Mouse (Mus musculus): ENCODE data around the gene Baiap2l2.

Gene Baiap2l2

DNA sequence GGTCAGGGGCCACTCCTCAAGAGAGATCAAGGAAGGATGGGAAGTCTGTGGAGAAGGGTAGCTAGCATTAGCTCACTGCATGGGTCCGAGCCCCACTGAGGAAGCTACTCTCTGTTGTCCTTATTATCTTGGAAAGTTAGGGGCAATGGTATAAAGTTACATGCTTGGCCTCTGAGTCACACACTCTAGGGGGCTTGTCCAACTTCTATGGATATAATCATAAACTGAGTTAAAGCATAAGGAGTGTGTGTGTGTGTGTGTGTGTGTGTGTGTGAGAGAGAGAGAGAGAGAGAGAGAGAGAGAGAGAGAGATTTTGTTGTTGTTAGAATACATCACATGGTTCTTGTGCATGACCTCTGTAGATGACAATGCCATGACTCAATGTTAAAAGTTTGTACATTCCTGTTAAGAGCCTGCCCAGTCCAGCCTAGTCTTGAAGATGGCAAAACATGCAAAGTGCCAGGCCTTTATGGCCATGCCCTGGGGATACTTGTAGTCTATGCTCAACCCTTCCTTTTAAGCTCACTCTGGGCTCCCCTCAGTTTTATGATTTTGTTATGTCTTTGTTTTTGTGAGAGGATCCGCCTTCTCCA, 14.3 kb upstream of the Baiap2l2 start:
- DNase-seq (ENCODE audit: low read depth, low spot score) = no peak

- no peak for DNase-seq (ENCODE audit: low read depth, low spot score)
Observed at GRCm38 (mm10) chr15:79298553-79298952, 13.2 kb upstream of the Baiap2l2 start.

DNA sequence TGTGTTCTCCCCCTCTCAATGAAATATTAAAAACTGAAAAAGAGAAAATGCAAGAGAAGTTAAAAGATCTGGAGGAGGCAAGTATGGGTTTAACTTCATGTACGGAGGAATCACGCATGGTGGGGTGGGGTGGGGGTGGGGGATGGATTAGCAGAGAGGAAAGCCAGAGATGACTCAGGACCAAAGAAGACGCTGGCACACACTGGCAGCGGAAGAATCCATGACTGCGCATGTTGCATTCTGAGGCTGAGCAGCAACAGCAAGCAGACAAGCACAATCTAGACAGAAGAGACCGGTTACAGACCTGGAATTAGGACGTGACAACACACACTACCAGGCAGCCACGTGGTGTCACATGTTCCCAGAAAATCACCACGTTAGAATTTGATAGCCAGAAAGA, 7.4 kb upstream of the Baiap2l2 start:
- DNase-seq (ENCODE audit: low read depth, low spot score) = no peak

GRCm38 (mm10) chr15:79290340-79290739, 5.0 kb upstream of the Baiap2l2 start:
- DNase-seq (ENCODE audit: low read depth, low spot score) = no peak

GRCm38 (mm10) chr15:79289441-79289840, 4.1 kb upstream of the Baiap2l2 start:
- DNase-seq (ENCODE audit: low read depth, low spot score) = no peak

GRCm38 (mm10) chr15:79288387-79288786, 3.0 kb upstream of the Baiap2l2 start:
- DNase-seq (ENCODE audit: low read depth, low spot score) = no peak

GRCm38 (mm10) chr15:79287091-79287490, 1.8 kb upstream of the Baiap2l2 start:
- no peak for DNase-seq (ENCODE audit: low read depth, low spot score)

DNA sequence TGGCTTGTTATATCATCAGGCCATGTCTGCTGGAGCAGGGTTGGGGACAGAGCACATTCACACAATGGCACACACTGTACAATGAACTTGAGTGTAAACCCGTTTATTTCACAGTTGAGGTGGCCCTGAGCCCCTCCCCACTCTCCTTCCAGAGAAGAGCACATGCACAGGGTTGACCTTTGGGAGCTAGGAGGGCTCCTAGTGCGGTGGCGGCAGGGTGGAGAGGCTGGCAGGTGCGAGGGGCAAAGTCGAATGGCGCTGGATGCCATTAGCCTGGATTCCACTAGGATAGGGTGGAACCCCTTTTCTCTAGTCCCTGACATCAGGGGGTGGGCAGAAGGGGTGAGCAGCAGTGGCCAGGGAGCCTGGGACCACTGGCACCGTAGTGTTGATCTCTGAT, 804 bp upstream of the Baiap2l2 start:
- no peak for DNase-seq (ENCODE audit: low read depth, low spot score)

DNA sequence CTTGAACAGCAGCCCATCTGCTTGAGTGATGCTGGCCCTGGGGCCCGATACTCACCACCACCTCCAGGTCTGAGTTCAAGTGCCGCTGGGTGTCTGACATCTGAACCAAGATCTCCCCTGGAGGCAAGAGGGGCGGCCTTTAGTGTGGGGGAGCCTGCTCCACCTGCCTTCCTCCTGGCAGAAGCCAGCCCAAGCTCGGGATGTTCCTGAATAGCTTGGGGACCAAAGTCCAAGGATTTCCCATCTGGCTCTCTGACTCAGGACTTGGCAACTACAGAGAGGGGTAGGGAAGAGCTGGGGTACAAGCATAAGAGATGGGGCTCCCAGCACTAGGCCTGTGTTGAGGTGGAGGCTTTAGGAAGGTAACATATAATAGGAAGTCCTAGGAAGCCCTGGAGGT, 2.0 kb downstream of the Baiap2l2 start:
- DNase-seq (ENCODE audit: low read depth, low spot score) = no peak

GRCm38 (mm10) chr15:79282434-79282833, 2.9 kb downstream of the Baiap2l2 start:
- DNase-seq (ENCODE audit: low read depth, low spot score) = no peak

- DNase-seq (ENCODE audit: low read depth, low spot score) = no peak
Observed at GRCm38 (mm10) chr15:79281389-79281788, 3.9 kb downstream of the Baiap2l2 start.

DNA sequence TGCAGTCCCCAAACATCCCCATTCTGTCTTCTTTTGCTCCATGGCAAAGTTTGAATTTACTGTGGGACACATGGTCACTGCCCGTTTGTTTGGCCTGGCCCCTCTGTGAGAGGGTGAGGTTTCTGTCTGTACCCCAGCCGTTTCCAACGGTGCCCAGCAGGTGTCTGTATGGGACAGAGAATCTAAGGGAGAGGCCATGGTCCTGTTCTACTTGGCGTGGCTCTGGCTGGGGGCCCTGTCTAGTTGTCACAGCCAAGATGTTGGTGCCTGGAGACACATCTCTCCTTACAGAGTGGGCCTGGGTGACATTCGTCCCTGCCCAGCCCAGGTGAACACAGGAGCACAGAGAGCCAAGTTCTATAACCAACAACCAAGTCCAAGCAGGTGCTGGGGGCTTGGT, 4.5 kb downstream of the Baiap2l2 start:
- DNase-seq (ENCODE audit: low read depth, low spot score) = no peak

GRCm38 (mm10) chr15:79280209-79280608, 5.1 kb downstream of the Baiap2l2 start:
- DNase-seq (ENCODE audit: low read depth, low spot score) = no peak

DNA sequence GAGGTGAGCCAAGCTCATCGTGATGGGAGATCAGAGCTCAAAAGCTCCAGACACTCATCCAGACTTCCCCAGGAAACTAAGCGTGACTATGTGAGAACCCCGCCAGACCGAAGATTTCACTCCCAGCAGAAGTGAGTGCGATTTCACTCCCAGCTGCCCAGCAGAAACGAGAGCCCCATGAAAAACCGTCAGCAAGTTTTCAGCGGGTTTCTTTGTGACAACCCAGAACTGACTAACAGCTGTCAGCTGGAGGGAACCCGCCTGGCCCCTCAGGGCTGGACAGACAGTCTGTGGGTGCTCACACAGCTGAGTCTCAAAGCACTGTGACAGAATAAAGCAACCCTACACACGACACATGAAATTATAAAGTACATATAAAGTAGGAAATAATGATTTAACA, 7.6 kb downstream of the Baiap2l2 start:
- no peak for DNase-seq (ENCODE audit: low read depth, low spot score)

DNA sequence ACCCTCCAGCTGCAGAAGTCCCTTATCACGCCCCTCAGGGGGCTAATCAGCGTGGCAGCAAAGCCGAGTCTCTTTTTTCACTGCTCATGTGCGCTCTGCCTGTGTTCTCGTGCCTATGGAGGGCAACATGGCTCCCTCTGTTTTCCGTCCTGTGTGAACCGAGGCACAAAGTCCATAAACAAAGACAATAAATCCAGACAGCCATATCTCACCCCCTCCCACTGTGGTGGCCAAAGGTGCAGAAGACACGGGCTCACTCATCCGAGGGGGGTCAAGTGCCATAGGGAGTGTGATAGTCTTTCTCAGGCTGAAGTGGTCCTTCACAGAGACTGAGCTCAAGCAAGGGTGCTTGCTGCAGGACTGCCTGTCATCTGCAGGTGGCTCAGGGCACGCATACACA, 12.3 kb downstream of the Baiap2l2 start:
- DNase-seq (ENCODE audit: low read depth, low spot score) = no peak

DNA sequence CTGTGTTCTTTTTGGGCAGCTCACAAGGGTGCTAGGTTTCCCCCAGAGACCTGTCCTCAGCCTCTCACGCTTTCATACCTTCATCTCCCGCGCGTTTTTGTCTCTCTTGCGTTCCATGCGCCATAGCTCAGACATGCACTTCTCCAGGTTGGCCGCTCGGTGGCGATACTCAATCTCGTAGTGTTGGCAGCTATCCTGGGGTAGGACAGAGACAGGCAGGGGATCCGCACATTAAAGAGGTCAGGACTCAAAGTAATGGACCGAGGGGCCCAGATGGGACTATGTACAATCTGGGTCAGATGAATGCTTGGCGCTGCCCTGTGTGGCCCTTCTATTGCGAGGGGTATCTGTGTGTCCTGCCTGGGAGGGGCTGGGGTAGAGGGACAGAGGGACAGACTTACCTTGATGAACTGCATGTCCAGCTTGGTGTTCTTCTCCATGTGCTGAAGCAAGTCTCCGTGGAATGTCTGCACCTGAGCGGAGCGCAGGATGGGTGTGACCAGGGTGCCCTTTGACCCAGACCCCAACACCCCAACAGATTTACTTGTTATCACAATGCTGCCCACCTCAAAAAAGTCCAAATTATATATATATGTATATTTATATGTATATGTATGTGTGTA, 14.1 kb downstream of the Baiap2l2 start:
- DNase-seq (ENCODE audit: low read depth, low spot score) = no peak

DNA sequence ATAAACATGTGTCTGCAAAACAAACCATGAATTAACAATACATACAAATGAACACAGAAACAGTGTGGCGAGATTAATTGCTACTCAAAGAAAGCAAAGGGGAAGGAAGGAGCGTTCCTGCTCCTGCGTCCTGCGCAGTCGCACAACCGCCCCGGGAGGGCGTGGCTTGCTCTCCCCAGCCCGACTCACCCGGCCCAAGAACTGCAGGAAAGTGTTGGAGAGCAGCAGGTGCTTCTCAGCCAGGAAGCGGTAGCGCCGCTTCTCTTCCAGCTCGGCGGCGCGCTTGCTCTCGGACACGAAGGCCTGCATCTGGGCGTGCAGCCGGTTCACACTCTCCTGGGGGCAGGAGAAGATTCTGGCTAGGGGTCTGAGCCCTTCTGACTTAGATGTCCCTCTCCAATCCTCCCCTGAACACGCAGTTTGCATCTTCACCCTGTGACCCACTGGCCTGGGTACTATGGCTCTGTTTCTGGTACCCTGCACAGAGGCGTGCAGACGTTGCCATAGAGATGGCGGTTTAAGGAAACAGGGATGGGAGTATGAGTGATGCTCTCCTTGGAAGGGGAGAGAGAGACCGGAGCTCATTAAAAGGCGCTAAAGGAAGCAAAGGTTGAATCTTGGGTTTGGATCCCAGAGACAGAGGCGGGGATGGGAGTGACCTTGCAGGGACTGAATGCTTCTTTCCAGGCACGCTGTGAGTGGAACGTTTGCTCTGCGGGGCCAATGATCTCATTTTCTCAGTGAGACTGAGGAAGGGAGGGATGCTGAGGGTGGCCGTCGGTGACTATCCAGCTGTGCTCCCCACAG, 14.8 kb downstream of the Baiap2l2 start:
- no peak for DNase-seq (ENCODE audit: low read depth, low spot score)

DNA sequence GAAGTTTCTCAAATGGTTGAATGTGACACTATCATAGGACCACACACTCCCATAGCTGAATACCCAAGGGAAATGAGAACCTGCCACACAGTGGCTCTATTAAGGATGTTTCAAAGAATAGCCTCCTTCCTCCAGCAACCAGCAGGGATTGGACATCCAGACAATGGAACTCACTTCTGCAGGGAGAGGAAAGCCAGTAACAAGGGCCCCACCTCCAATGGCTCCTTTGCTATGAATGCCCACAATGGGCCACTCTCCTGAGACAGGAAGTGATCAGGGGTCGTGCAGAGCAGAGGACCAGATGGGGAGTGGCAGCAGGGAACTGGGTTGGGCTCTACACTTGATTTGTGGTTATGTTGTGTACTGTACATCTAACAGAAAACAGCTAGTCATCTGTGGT, 16.8 kb downstream of the Baiap2l2 start:
- DNase-seq (ENCODE audit: low read depth, low spot score) = no peak

GRCm38 (mm10) chr15:79265384-79265783, 20.0 kb downstream of the Baiap2l2 start:
- DNase-seq (ENCODE audit: low read depth, low spot score) = no peak

DNA sequence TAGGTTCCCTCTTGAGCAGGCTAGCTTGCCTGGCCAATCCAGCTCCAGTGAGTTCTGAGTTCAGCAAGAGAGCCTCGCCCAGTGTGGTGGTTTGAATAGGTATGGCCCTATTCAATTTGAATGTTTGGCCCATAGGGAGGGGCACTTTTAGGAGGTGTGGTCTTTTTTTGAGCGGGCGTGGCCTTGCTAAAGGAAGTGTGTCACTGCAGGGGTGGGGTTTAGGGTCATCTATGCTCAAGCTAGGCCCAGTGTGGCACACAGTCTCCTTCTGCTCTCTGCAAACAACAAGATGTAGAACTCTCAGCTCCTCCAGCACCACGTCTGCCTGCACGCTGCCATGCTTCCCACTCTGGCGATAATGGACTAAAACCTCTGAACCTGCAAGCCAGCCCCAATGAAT, 21.6 kb downstream of the Baiap2l2 start:
- no peak for DNase-seq (ENCODE audit: low read depth, low spot score)

DNA sequence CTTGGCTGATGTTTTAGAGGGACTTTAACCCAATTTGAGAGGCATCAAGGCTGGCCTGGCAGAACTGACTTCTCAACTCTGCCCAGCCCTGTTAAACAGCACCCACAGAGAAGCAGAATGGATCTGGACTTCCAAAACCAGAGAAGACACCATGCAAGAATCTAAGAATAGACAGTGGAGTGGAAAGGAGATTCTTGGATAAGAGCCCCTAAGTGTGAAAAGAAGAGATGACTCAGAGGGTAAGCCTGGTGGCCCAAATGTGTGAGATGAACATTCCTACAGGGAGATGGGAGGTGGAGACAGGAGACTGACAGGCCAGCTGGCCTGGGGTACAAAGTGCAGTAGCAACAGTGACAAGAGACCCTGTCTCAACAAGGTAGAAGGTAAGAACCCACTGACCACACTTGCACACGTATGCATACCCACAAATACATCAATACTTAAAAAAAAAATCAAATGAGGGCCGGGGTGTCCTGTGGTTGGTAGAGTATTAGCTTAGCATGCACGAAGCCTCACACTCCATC, 22.5 kb downstream of the Baiap2l2 start:
- no peak for DNase-seq (ENCODE audit: low read depth, low spot score)

GRCm38 (mm10) chr15:79262375-79262774, 23.0 kb downstream of the Baiap2l2 start:
- no peak for DNase-seq (ENCODE audit: low read depth, low spot score)

GRCm38 (mm10) chr15:79261757-79262156, 23.6 kb downstream of the Baiap2l2 start:
- no peak for DNase-seq (ENCODE audit: low read depth, low spot score)

All from telencephalon, adult 2 months (tissue).